Comparison of ENCODE assay signal across 22 mouse cellular contexts in genomic region chr6:78370357-78370756, GRCm38 (mm10). TPM values are rescaled to one million over a fixed set of nuclear protein-coding genes. Genes with fewer than 3 reads are reported as not detected.
"Had no signal": no experiment of that assay in that cellular context is flagged by ENCODE, and none has a peak within 500 bp of the region (broad histone marks: within the 10 kb centered on the region; RNA-seq: fewer than 3 reads in every experiment).

Gene Reg3b (plus strand): TSS chr6:78370657.

- H3K4me2 ChIP-seq: liver, embryonic 13.5 days; liver, embryonic 15.5 days; lung, embryonic 15.5 days; midbrain, embryonic 12.5 days; neural tube, embryonic 12.5 days; stomach, embryonic 15.5 days had no signal

- H3K27me3 ChIP-seq: liver, embryonic 13.5 days; liver, embryonic 15.5 days; lung, embryonic 15.5 days; midbrain, embryonic 12.5 days; neural tube, embryonic 12.5 days; stomach, embryonic 15.5 days had no signal

- ATAC-seq: liver, postnatal 0 days; lung, postnatal 0 days; midbrain, embryonic 16.5 days had no signal

- H3K9ac ChIP-seq: liver, embryonic 13.5 days; liver, embryonic 15.5 days; liver, postnatal 0 days; lung, embryonic 15.5 days; midbrain, embryonic 12.5 days; neural tube, embryonic 12.5 days; stomach, embryonic 15.5 days had no signal

- H3K9me3 ChIP-seq: liver, embryonic 13.5 days; liver, embryonic 15.5 days; lung, embryonic 15.5 days; midbrain, embryonic 10.5 days; midbrain, embryonic 12.5 days; neural tube, embryonic 12.5 days; stomach, embryonic 15.5 days had no signal

- H3K4me1 ChIP-seq: liver, embryonic 13.5 days; liver, embryonic 15.5 days; lung, embryonic 15.5 days; midbrain, embryonic 10.5 days; midbrain, embryonic 12.5 days; neural tube, embryonic 12.5 days; stomach, embryonic 15.5 days had no signal

- H3K4me3 ChIP-seq: liver, embryonic 13.5 days; liver, embryonic 15.5 days; lung, embryonic 15.5 days; midbrain, embryonic 10.5 days; midbrain, embryonic 12.5 days; myocyte; neural tube, embryonic 12.5 days; stomach, embryonic 15.5 days had no signal

- DNase-seq: liver, embryonic 13.5 days; liver, postnatal 0 days; lung, adult 2 months; lung, postnatal 14 days; lung, postnatal 4 days; midbrain, embryonic 14.5 days; retina, postnatal 1 day; right cerebral cortex, adult 18-20 months; right cerebral cortex, postnatal 25 days; right cerebral cortex, postnatal 4 days; thymus, postnatal 14 days; thymus, postnatal 36 days had no signal

- H3K27ac ChIP-seq: liver, embryonic 13.5 days; liver, embryonic 15.5 days; lung, embryonic 15.5 days; midbrain, embryonic 10.5 days; midbrain, embryonic 12.5 days; neural tube, embryonic 12.5 days; stomach, embryonic 15.5 days; stomach, postnatal 0 days had no signal

- H3K36me3 ChIP-seq: liver, embryonic 13.5 days; liver, embryonic 15.5 days; lung, embryonic 15.5 days; midbrain, embryonic 10.5 days; midbrain, embryonic 12.5 days; neural tube, embryonic 12.5 days; stomach, embryonic 15.5 days had no signal

RNA-seq across cellular contexts. Expression of gene Reg3b, which starts in this region (rescaled TPM):
- polyA plus RNA-seq: liver, embryonic 13.5 days; liver, embryonic 15.5 days; liver, postnatal 0 days; lung, adult 2 months; lung, embryonic 15.5 days; lung, postnatal 0 days; midbrain, embryonic 10.5 days; midbrain, embryonic 12.5 days; myocyte; neural tube, embryonic 12.5 days; stomach, postnatal 0 days had no signal
